22 mouse cellular contexts compared by ENCODE assay signal in genomic region chr2:58456843-58457487, GRCm38 (mm10). TPM values are rescaled to one million over a fixed set of nuclear protein-coding genes. Genes with fewer than 3 reads are reported as not detected.
DNase-seq lines count a peak whose midpoint lies in the region; ATAC-seq and TF ChIP-seq lines count a peak whose summit lies in the region.
"Had no signal": no experiment of that assay in that cellular context is flagged by ENCODE, and none has a peak within 500 bp of the region (broad histone marks: within the 10 kb centered on the region; RNA-seq: fewer than 3 reads in every experiment).

No protein-coding gene starts in this region.

- WGBS in liver, adult 2 months, result 87% methylated on average over 8 of the region's 8 CpGs
- WGBS in liver, embryonic 12.5 days (ENCODE audit: insufficient replicate concordance), result 73% methylated on average over 8 of the region's 8 CpGs
- 75% methylated on average over 8 of the region's 8 CpGs for WGBS in olfactory bulb, adult 2 months
- 92% methylated on average over 8 of the region's 8 CpGs for WGBS in hindbrain, embryonic 11.5 days

- H3K9ac ChIP-seq in liver, adult 2 months (ENCODE audit: low read depth, low read length), result no peak overlapping the region
- no peak overlapping the region for H3K9ac ChIP-seq in liver, embryonic 12.5 days
- no peak overlapping the region for H3K9ac ChIP-seq in hindbrain, embryonic 11.5 days (ENCODE audit: low read depth, low read length)
- H3K9ac ChIP-seq: forebrain, embryonic 15.5 days; heart, embryonic 12.5 days; hindbrain, embryonic 15.5 days had no signal

- H3K27ac ChIP-seq in liver, adult 2 months (replicated peaks; ENCODE audit: insufficient read depth, low read depth, low read length), result no peak overlapping the region
- no peak overlapping the region for H3K27ac ChIP-seq in liver, embryonic 12.5 days
- H3K27ac ChIP-seq in brown adipose tissue, adult 24 weeks (replicated peaks; ENCODE audit: low read depth, low read length), result peak overlapping the region; percentile 57
- peak overlapping the region; percentile 5 for H3K27ac ChIP-seq in olfactory bulb, adult 2 months (ENCODE audit: insufficient read depth, low read depth, low read length)
- H3K27ac ChIP-seq in hindbrain, embryonic 11.5 days (ENCODE audit: low read depth, low read length), result no peak overlapping the region
- H3K27ac ChIP-seq: embryonic facial prominence, embryonic 10.5 days; forebrain, embryonic 15.5 days; hindbrain, embryonic 10.5 days; hindbrain, embryonic 15.5 days had no signal

- ATAC-seq in liver, embryonic 12.5 days, result no peak
- ATAC-seq in hindbrain, embryonic 11.5 days (ENCODE audit: low FRiP score), result no peak
- ATAC-seq: forebrain, embryonic 15.5 days; intestine, embryonic 16.5 days had no signal

- DNase-seq in heart, adult 11 months, result peak; percentile 81
- no peak for DNase-seq in heart, adult 18-20 months
- DNase-seq in liver, adult 2 months (ENCODE audit: extremely low read depth, low read depth, low spot score), result peak; percentile 56
- no peak for DNase-seq in hindbrain, embryonic 11.5 days (ENCODE audit: low spot score)
- DNase-seq: cerebellum, adult 2 months; cerebellum, postnatal 10 days had no signal

- no peak overlapping the region for H3K4me3 ChIP-seq in liver, adult 2 months (ENCODE audit: insufficient read depth, low read depth, low read length)
- H3K4me3 ChIP-seq in liver, embryonic 12.5 days, result no peak overlapping the region
- H3K4me3 ChIP-seq in brown adipose tissue, adult 24 weeks (ENCODE audit: insufficient read depth, low read depth, low read length), result no peak overlapping the region
- H3K4me3 ChIP-seq in olfactory bulb, adult 2 months (ENCODE audit: insufficient read depth, low read depth, low read length), result no peak overlapping the region
- H3K4me3 ChIP-seq in hindbrain, embryonic 11.5 days (ENCODE audit: low read depth, low read length), result no peak overlapping the region
- H3K4me3 ChIP-seq: embryonic facial prominence, embryonic 10.5 days; forebrain, embryonic 15.5 days; heart, embryonic 12.5 days; hindbrain, embryonic 10.5 days; hindbrain, embryonic 15.5 days had no signal

- H3K9me3 ChIP-seq in liver, embryonic 12.5 days (replicated peaks), result no peaks in the 10 kb centered on the region
- no peaks in the 10 kb centered on the region for H3K9me3 ChIP-seq in hindbrain, embryonic 11.5 days (ENCODE audit: control insufficient read depth, low read length)
- H3K9me3 ChIP-seq: embryonic facial prominence, embryonic 10.5 days; forebrain, embryonic 15.5 days; heart, embryonic 12.5 days; hindbrain, embryonic 10.5 days; hindbrain, embryonic 15.5 days had no signal

- H3K79me2 ChIP-seq in liver, adult 2 months (ENCODE audit: control insufficient read depth, insufficient read depth, low read length), result peaks cover 3% of the 10 kb centered on the region; the same call in 1 of the 2 replicates

- no peak overlapping the region for H3K4me2 ChIP-seq in liver, embryonic 12.5 days
- H3K4me2 ChIP-seq in hindbrain, embryonic 11.5 days (replicated peaks; ENCODE audit: low read depth, low read length), result no peak overlapping the region
- H3K4me2 ChIP-seq: forebrain, embryonic 15.5 days; heart, embryonic 12.5 days; hindbrain, embryonic 15.5 days had no signal

- TF ChIP-seq POLR2A in liver, adult 2 months (IDR thresholded peaks at IDR 0.05; ENCODE audit: extremely low read depth, insufficient read depth, low read length), result no peak
- TF ChIP-seq POLR2A in olfactory bulb, adult 2 months (IDR thresholded peaks at IDR 0.05; ENCODE audit: insufficient read depth, low read depth, low read length), result no peak

- peaks cover 40% of the 10 kb centered on the region for H3K36me3 ChIP-seq in liver, adult 2 months (ENCODE audit: control insufficient read depth, insufficient read depth, low read length)
- H3K36me3 ChIP-seq in liver, embryonic 12.5 days, result peaks cover 34% of the 10 kb centered on the region
- 0 out of 2 replicates have a peak, but pooled peaks cover 2% of the 10 kb centered on the region for H3K36me3 ChIP-seq in hindbrain, embryonic 11.5 days (ENCODE audit: control insufficient read depth, insufficient read depth, low read length)

- H3K27me3 ChIP-seq in liver, adult 2 months (ENCODE audit: control insufficient read depth, insufficient read depth, low read length), result no peaks in the 10 kb centered on the region
- no peaks in the 10 kb centered on the region for H3K27me3 ChIP-seq in liver, embryonic 12.5 days (replicated peaks)
- H3K27me3 ChIP-seq in hindbrain, embryonic 11.5 days (ENCODE audit: control insufficient read depth, insufficient read depth, low read length), result no peaks in the 10 kb centered on the region
- H3K27me3 ChIP-seq: forebrain, embryonic 15.5 days; heart, embryonic 12.5 days; hindbrain, embryonic 15.5 days had no signal

- no peaks in the 10 kb centered on the region for H3K4me1 ChIP-seq in liver, adult 2 months (ENCODE audit: control insufficient read depth, insufficient read depth, low read length)
- no peaks in the 10 kb centered on the region for H3K4me1 ChIP-seq in liver, embryonic 12.5 days
- H3K4me1 ChIP-seq in brown adipose tissue, adult 24 weeks (ENCODE audit: control insufficient read depth, insufficient read depth, insufficient read length, low read length), result no peaks in the 10 kb centered on the region
- H3K4me1 ChIP-seq in olfactory bulb, adult 2 months (ENCODE audit: control insufficient read depth, insufficient read depth, low read length), result peaks cover 11% of the 10 kb centered on the region
- H3K4me1 ChIP-seq in hindbrain, embryonic 11.5 days (replicated peaks; ENCODE audit: control insufficient read depth, insufficient read depth, low read length), result no peaks in the 10 kb centered on the region
- H3K4me1 ChIP-seq: embryonic facial prominence, embryonic 10.5 days; forebrain, embryonic 15.5 days; heart, embryonic 12.5 days; hindbrain, embryonic 10.5 days; hindbrain, embryonic 15.5 days had no signal

- no peak for TF ChIP-seq CTCF in liver, adult 2 months (IDR thresholded peaks at IDR 0.05; ENCODE audit: low read depth, low read length)
- no peak for TF ChIP-seq CTCF in olfactory bulb, adult 2 months (IDR thresholded peaks at IDR 0.05; ENCODE audit: insufficient read depth, low read depth, low read length)

RNA-seq across cellular contexts. Expression of gene Gm17409, which starts 13.0 kb away (rescaled TPM):
- not detected for total RNA-seq in heart, adult 18-20 months (2021)
- not detected in 2 replicates for total RNA-seq in liver, adult 2 months (2014; rRNA removed)
- not detected in 2 replicates for polyA plus RNA-seq in liver, adult 2 months (2012; rRNA removed)
- polyA plus RNA-seq in liver, embryonic 12.5 days (2016; fragmentation: Nextera tagmentation; extraction: Ambion mirVana), result 0.18 TPM in 1 of 2 replicates, not detected in the other
- polyA plus RNA-seq in brown adipose tissue, adult 24 weeks (2012; ENCODE audit: insufficient read depth, insufficient read length, missing spikeins), result not detected in 2 replicates
- polyA plus RNA-seq in olfactory bulb, adult 2 months (2012; ENCODE audit: insufficient read depth, insufficient read length, low replicate concordance, missing spikeins), result not detected in 2 replicates
- 0.15 TPM in 1 of 2 replicates, not detected in the other for polyA plus RNA-seq in hindbrain, embryonic 11.5 days (2014; fragmentation: Nextera tagmentation; extraction: Ambion mirVana)
- total RNA-seq: ES-E14; gastrocnemius, adult 8-10 months; gastrocnemius, postnatal 4 days; heart, adult 8-10 months; heart, postnatal 25 days had no signal
- polyA plus RNA-seq: cerebellum, adult 2 months; embryonic facial prominence, embryonic 10.5 days; embryonic facial prominence, embryonic 14.5 days; forebrain, embryonic 15.5 days; heart, embryonic 12.5 days; heart, embryonic 16.5 days; hindbrain, embryonic 10.5 days; hindbrain, embryonic 15.5 days had no signal

Comparison
In these comparisons a context has a peak if more than half of its experiments do, and no peak if none do; other contexts are left out.
1. DNase-seq: peak in heart, adult 11 months (single experiment) and liver, adult 2 months (single experiment); none in heart, adult 18-20 months (0 of 2) and hindbrain, embryonic 11.5 days (single experiment).
2. H3K27ac ChIP-seq: peak in brown adipose tissue, adult 24 weeks (single experiment) and olfactory bulb, adult 2 months (single experiment); none in liver, adult 2 months (single experiment), liver, embryonic 12.5 days (single experiment) and hindbrain, embryonic 11.5 days (single experiment).